Mouse (Mus musculus) natural killer cell, adult 2 months (primary cell): ENCODE data around the gene Magel2.

Experiments
- DNase-seq, 2 experiments: peaks; one replicate each; pipeline ENCODE4 v3.0.0; 2022; ENCODE audit warnings: low spot score in 2 of 2

The Magel2 gene

GRCm38 (mm10) chr7:62376510-62377304, at the start of gene Magel2:
TSS of gene Magel2 (plus strand) at chr7:62377010.
- DNase-seq: no peak

DNA sequence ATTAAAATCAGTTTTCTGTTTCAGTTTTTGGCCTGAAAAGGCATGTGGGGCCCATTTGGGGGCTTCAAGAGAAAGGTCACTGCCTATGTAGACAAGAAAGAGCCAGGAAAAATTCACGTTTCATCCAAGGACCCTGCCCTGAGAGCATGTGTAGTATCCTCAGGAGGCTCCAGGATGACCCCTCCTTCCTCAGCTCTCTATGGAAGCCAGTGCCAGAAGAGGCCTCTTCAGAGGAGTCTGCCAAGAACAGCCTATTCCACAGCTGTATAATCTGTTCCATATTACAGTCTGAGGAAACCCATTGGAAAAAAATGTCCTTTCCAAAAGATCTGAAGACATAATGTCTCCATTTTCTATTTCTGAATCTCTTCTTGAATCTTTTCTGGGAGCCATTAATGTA, 31.4 kb upstream of the Magel2 start:
- no peak for DNase-seq

- no peak for DNase-seq
These were observed 30.5 kb upstream of the Magel2 start, which contains the start of gene Ndn for GRCm38 (mm10) chr7:62346269-62346668. TSS of gene Ndn (plus strand) at chr7:62346569.

DNA sequence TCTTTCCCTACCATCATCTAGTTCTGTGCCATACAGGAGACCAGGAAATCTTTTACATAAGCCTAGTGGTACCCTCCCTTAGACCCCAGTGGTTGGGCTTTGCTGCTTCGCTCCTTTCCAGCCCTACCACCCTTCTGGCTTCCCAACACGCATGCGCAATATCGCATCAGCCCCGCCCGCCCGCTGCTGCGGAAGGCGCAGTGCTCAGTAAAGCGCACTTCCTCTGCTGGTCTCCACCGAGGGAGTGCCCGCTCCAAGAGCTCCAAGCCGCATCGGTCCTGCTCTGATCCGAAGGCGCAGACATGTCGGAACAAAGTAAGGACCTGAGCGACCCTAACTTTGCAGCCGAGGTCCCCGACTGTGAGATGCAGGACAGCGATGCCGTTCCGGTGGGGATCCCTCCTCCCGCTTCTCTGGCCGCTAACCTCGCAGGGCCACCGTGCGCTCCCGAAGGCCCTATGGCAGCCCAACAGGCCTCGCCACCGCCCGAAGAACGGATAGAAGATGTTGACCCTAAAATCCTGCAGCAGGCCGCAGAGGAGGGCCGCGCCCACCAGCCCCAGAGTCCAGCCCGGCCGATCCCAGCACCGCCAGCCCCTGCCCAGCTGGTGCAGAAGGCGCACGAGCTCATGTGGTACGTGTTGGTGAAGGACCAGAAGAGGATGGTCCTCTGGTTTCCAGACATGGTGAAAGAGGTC, 28.6 kb upstream of the Magel2 start:
- DNase-seq: no peak

GRCm38 (mm10) chr7:62348804-62349190, 28.0 kb upstream of the Magel2 start:
- DNase-seq: no peak

DNA sequence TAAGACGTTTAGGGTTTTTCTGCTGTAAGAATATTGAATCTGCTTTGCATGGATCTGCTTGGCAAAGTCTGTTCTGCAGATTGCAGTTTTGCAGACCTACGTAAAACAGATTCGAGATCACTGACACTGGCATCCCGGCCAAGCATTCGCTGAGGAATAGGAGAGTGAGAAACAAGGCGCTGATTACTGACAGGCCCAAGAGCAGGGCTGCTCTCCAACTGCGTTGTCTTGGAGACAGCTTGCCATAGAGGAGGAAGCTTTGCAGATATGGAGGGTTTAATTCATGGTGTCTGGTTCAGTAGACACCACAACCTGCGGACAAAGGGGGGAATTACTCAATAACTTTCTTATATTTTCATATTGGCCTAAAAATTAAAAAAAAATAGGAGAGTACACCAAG, 25.5 kb upstream of the Magel2 start:
- DNase-seq: no peak

- no peak for DNase-seq
These were observed 11.7 kb upstream of the Magel2 start for GRCm38 (mm10) chr7:62365039-62365636.

- DNase-seq: no peak
These were observed 10.1 kb upstream of the Magel2 start for GRCm38 (mm10) chr7:62366730-62367129.

- no peak for DNase-seq
These were observed 1.2 kb upstream of the Magel2 start for GRCm38 (mm10) chr7:62375658-62376057.

DNA sequence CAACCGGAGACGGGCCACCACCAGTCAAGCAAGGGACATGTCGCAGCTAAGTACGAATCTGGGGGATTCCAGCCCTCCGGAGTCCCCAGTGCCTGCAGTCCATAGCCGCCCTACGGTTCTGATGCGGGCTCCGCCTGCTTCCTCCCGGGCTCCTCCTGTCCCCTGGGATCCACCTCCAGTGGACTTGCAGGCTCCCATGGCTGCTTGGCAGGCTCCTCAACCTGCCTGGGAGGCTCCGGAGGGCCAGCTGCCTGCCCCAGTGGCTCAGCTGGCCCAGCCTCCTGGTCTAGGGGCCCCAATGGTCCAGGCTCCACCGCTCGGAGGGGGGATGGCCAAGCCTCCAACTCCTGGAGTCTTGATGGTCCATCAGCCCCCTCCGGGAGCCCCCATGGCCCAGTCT, 503 bp downstream of the Magel2 start:
- DNase-seq: no peak

DNA sequence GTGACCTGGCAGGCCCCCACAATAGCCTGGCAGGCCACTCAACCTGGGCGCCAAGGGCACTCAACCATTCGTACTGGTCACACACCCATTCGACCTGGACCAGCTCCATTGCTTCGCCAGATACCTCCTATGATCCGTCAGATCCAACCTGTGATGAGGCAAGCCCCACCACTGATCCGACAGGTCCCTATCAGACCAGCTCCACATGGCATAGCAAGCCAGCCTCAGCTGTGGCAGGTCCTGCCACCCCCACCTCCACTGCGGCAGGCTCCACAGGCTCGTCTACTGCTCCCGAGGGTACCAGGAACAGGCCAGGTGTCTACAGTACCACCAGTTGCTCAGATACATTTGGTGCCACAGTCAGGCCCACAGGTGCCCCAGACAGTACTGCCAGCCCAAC, 1.7 kb downstream of the Magel2 start:
- DNase-seq: no peak

GRCm38 (mm10) chr7:62382391-62382790, 5.6 kb downstream of the Magel2 start:
- no peak for DNase-seq

DNA sequence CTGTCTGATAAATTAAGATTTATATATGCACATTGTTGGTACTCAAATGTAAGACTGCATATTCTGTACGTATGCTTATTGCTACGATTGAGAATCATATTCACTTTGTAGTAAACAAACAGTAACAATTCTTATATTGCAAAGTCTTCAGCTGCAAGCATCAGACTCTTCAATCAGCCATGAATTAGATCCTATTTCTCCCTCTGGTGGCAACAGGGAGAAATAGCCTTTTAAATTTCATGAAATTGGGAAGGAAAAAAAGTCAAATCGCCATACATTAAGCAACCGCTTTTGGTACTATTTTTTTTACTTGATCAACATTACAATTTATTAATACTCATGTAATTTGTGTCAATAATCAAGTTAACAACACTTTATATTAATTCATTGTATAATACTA, 11.5 kb downstream of the Magel2 start:
- no peak for DNase-seq

DNA sequence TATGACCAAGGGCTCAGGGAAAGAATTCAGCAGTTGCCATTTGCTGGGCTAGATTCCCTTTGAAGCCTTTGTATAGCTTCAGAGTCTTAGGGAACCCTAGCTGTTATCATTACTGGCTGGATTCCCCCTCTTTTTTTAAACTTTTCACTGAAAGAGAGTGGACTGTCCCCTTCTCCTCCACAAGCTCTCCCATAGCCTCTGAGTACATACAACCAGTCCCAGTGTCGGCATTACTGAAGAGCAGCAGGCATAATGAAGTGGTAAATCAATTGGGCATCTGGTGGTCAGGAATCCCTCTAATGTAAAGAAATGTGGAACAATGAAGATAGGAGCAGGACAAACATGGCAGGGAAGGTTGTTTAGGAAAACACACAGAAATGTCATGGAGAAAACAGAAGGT, 15.4 kb downstream of the Magel2 start:
- DNase-seq: no peak

DNA sequence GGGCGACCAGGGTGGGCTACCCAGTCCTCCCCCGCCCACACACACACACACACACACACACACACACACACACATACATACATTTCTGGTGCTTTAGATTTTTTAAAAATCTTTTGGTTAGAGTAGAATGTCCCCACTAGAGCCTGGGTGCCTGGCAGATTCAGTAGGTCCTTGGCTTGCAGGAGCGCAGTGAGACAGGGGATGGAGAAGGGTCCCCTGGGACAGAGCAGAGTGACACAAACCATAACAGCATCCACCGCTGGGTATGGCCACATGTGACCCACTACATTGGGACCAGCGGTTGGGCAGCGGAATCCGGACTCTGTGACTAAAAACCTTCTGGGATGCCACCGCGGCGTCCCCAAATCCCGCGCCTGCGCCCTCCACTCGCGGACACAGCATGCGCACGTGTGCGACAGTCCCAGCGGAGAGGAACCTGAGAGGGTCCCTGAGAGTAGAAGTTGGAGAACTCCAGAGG, 29.8 kb downstream of the Magel2 start:
- DNase-seq: no peak

DNA sequence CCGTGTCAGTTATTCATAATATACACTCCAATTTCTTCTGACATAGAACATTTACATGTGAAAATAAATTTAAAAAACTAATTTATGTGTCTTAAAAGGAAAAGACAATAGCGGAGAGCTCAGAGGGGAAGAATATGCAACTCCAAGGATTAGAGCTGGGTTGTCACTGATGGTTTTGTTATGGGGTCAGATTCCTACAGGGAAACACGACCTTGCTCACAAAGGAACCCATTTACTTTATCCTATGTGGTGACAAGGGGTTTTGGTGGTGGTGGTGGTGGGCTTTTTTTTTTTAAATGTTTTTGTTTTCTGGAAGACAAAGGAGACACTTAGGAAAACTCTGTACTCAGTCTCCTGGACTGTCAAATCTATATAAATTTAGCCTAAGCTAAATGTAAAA, 31.0 kb downstream of the Magel2 start:
- DNase-seq: no peak

GRCm38 (mm10) chr7:62415222-62415621, 38.4 kb downstream of the Magel2 start:
- DNase-seq: no peak

GRCm38 (mm10) chr7:62416173-62416572, 39.4 kb downstream of the Magel2 start:
- DNase-seq: no peak

- no peak for DNase-seq
These were observed 41.5 kb downstream of the Magel2 start for GRCm38 (mm10) chr7:62418346-62418745.

DNA sequence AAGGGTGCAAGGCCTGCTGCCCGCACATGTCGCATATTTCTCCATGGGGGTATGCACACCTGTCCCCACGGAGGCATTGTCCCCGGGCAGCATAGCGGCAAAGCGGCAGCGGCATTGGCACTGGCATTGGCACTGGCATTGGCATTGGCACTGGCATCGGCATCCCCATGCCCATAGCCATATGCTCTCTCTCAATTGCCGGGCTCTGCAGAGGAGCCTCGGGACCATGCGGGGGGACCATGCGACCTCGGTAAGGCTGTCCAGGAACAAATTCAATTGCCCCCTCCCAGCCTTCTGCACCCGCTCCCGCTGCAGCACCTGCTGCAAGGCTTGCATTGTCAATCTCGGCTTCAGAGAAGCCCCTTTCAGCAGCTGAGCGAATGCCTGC, 42.3 kb downstream of the Magel2 start:
- no peak for DNase-seq

DNA sequence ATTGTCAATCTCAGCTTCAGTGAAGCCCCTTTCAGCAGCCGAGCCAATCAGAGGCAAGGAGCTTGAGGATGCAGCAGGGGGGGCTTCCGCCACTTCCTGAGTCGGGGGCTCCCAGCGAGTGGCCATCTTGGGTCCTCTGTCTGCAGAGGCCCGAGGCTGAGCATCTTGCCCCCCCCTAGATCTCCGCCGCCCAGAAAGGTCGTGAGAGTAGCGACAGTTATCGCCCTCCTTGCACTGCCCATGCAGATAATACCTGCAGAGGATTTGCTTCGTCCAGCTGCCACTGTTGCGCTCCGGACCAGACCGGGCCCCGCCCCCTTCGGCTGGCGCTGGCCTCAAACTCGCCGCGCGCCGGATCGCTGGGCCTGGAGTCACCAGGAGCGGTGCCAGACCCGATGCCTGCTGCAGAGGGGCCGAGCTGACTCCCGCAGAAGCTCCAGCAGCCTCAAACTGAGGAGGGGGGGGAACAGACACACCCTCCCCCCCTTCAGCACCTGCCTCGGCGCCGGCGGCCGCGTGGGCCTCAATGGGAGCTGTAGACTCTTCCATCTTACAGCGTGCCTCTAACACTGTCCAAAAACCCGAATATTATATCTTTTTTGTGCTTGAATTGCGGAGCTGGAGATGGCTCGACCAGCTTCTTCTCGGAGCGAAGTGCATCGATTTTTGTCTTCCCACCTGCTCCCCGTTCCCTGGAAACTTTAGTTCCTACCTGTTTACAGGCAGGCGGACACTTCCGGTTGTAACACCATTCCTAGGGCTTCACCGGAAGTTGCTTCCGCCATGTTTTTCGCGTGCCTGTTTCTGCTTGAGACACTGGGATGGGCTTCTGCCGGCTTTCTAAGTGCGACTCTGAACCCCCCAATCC, 42.9 kb downstream of the Magel2 start, which contains the start of gene Mkrn3:
Mkrn3 (minus strand) TSS at position 647 of the 868 bp plus-strand sequence.
- peak; percentile 38 to 40 for DNase-seq

DNA sequence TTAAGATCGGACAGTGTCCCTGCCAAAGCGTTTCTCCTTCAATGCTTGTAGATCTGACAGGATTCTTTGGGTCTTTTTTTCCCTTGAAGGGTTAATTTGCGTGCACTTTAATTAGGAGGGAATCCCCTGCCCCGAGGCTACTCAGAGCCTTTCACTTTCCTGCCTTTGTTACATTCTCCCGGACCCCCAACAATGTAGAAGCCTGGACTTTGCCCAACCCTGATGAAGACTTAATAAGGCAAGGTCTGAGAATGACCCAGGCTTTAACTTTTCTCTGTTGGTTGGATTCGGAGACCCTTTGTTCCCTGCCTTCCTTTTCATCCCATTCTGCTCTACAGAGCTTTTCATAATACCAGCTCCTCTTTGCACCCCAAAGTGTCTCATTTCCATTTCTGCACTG, 43.8 kb downstream of the Magel2 start:
- DNase-seq: no peak
